Mouse (Mus musculus) right cerebral cortex, postnatal 10 days (tissue): ENCODE data around the gene Fmod.
A peak's percentile ranks its signal among the peaks of the same experiment; 100 is the strongest.

ENCODE experiments used
- DNase-seq, 2 experiments: peaks; one replicate each; pipeline ENCODE4 v3.0.0; 2021; ENCODE audit warnings: low spot score in 2 of 2

The Fmod gene

DNA sequence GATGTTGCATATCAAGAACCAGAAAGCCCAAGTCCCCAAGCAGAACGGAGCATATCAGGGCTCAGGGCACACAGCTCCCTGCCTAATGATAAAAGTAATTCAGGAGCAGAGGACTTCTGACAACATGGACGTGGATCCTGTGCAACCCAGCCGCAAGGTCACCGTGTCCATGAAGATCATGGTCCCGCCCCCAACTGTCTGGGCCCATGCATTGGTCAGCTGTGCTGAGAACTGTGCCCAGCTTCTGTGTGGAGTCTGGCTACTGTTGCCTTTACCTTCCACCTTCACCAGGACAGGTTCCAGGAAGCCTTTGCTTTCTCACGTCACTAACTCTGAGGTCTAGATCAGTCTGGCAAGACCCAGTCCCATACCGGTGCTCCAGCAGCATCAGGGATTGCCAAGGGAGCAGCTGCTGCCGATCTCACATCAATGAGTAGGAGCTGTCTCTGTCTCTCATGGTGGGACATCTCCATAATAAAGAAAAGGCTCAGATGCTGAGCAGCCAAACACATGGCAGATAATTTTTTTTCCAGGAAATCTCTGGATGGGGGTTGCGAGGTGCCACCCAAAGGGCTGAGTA is 18.7 kb downstream of the Fmod start:
- DNase-seq = no peak

DNA sequence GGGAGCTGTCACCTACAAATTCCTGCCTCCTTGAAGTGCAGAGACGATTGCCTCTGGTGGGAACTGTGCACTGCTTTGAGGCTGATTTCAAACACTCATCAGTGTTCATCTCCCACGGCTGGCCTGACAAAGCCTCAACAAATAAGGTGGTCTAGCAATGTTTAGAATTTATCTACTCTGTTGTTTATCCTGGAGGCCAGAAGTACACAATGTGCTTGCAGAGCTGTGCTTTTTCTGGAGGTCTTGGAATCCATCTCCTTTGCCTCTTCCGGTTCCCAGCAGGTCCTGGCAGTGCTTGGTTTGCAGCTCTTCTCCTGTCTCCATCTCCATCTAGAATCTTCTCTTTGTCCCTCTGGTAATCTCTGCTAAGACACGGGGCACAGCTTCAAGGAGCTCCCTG is 19.2 kb downstream of the Fmod start:
- DNase-seq = no peak

DNA sequence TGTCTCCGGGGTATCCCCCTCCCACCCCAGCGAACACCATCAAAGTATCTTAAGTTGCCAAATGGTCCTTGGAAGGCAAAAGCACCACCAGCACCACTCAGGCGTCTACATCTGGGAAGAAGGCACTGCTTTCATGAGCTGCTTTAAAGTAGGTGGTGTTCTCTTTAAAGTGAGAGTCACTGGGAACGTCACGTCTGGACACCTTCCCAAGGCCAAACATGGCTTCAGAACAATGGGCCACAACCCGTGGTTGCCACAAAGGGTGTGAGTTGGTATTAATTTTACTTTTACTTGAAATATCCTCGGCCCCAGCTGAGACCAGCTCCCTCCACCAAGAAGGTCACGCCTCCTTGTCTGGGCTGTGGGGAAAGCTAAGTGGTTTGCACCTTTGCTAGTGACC is 20.7 kb downstream of the Fmod start:
- no peak for DNase-seq

DNA sequence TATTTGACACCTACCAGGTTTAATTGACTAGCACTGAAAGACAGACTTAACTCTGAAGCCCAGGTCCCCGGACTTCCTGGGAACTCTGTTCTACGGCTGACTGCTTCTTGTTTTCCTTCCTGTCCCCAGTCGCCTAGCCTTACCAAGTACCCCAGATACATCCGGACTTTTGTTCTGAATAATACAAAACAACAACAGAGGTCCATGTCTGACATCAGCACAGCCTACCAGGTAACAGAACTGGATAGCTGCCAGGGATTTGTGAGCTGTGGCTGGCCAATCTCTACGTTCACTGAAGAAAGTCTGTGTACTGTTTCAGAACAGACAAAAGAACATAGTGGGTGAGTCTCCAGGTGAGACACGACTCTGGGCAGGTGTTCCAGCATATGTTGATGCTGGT is 21.8 kb downstream of the Fmod start:
- no peak for DNase-seq

DNA sequence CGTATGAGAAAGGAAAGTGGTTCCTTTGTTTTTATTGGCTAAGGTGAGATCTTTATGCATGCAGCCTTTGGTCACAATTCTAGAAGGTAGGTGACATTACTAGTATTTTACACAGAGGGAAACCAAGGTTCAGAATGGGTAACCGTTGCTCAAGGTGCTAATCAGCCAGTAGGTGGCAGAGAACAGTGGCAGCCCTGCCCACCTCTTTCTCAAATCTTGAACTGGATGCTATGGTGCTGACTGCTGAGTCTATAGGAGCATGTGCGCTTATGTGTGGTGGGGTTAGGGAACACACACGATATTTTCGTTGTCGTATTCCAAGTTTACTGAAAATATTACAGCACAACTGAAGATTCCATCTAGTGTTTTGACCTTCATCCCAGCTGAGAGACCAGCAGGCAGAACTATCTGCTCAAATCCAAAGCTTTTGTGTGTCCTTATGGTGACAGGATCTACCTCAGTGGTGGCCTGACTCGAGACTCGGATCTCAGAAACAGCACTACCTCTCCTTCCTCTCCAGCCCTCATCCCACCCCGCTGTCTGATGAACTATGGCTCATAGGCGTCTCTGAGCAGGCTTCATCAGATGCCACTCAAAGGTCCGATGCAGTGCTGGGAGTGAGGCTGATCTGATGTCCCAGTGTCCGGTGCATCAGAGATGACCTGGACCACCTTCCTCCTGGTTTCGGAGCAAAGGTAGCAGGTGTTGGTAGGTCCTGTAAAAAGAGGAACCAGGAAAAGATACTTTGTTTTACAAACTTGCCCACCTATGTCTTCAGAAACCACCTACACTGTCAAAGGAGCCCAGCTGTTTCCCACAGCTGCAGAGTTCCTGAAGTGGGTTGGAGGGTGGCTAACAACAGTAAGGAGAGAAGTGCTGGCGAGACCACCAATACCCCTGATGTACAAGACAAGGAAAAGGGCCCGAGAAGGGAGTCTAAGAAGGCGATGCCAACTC is 23.0 kb downstream of the Fmod start:
- no peak for DNase-seq

DNA sequence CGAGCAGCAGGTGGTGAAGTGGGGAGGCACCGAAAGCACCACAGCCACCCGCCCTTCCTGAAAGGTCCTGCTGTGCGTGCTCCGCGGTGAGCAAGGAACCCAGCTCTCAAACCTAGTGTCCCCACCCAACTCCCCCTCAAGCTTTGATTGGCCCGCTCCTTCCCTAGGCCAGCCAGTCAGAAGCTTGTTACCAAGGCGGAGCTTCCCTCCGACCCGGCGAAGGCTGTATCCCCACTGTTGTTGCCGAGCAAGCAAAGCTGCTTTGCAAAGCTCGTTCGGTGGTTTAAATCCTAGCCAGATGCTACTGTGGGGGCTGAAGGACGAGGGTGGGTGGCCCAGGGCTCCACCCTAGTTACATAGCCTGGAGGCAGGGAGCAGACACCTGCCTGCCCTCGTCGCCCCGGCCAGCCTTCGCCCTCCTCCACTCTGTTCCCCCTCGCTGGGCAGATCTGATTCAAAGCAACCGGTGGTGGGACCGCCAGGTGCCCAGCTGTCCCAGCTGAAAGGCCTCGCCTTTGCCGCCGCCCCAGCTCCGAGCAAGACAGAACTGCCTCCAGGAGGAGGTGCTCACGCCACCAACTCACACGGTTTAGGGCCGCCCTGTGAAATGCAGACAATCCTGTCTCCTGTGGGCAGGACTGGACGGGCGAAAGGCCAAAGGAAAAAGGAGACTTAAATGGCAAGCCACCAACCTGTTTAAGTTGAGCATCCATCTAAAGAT is 24.0 kb downstream of the Fmod start:
- peak; percentile 95 to 96 for DNase-seq

DNA sequence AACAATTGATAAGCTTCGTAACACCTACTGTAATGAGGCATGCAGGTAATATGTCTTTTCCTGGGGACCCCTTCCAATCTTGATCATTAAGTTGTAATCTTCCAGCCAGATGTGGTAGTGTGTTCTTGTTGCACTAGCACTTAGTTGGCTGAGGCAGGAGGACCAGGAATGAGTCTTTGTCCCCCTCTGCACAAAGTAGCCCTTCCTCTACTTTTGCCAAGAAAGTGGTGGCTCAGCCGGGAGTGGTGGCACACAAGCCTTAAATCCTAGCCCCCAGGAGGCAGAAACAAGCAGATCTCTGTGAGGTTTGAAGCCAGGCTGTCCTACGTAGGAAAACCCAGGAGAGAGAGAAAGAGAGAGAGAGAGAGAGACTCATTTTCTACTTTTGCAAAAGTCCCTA is 24.9 kb downstream of the Fmod start:
- DNase-seq = no peak

DNA sequence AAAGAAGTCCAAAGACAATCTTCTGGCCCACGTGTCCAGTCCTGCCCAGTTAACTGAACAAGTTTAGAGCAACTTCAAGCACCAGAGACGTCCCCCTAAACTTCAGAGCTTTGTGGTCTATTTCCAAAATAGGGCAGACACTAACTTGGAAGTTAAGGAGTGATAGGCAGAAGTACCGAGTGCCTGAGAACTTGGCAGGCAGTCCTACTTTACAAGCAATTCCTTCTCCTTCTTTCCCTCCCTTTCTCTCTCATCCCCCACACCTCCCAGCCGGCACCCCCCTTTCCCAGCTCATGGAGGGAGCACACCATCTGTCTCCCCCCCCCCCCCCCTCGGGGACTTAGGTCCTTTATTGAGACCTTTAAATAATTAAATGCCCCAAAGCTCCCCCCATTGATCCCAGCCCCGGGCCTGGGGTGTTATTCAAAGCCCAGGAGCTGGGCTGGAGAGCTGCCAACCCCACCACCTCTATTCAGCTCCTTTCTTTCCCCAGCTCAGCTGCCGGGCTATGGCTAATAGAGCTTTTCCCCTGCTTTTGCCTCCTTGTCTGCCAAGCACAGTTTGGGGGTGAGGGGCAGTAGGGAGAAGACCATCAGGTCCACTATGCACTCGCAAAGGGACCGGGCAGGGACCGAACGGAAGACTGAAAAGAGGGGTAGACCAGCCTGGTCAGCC is 25.5 kb downstream of the Fmod start:
- peak; percentile 81 to 83 for DNase-seq

DNA sequence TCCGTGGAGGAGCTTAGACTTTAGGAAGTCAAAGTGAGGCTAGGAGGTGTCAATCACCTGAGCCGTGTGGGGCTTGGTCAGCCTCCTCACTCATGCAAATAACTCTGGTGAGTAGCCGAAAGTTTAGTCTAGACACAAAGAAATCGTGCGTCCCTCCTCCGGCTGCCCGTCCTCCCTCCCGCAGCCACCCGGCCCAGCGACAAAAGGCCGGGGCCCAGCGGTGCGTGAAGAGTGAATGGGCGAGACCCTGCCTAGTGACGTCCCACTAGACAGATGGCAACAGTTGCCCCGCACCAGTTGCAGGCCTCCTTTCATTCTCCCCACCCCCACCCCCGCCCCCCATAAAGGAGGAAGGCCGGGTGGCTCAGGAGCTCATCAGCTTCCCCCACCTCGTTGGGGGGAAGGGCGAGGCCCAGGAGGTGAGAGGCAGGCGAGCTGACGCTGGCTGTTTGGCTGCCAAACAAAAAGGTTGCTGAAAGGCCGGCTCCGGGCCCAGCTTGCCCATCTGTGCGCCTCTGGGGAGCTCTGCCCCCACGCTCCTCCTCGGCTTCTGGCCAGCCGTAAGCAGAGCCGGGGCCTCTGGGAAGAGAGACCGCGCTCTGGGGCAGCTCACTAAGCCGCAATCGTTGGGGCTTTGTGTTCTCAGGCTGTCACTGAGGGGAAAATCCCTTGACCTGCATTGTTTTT is 26.2 kb downstream of the Fmod start:
- DNase-seq = peak; percentile 77 to 81

DNA sequence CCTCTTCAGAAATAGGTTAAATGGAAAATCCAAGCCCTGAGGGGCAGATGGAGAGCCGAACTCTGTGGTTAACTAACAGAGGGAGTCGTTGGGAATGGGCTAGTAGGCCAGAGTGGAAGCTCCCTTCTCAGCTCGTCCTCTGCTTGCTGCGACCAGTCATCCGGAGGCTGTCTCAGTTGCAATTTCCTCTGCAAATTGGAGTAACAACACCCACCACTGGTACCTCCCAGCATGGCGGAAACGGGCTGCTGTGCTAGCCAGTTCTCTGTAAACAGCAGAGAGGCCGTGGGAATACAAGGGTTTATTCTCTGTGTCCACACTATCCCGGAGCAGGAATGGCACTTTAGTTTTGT is 26.7 kb downstream of the Fmod start:
- no peak for DNase-seq

DNA sequence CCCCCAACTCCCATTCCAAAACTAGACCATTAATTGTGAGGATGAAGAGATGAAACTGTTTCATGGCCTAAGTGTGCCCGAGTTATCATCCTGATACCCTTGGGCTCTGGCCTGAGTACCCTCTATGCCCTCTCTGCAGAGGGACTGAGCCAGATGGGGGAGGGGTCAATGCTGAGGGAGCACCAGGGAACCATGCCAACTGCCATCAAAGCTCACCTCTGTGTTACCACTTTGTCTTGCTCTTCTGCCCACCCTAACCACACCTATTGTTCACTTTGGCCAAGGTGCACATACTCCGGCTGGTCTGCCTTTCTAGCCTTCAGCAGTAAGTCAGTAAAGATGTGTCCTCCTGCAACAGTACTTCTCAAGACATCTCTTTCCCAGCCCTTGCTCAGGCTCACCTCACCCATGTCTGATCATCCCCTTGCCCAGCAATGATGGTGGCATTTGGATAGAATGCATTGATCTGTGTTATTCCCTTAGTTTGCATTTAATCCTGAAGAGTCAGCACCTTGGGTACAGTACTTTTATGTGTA is 27.3 kb downstream of the Fmod start:
- no peak for DNase-seq

DNA sequence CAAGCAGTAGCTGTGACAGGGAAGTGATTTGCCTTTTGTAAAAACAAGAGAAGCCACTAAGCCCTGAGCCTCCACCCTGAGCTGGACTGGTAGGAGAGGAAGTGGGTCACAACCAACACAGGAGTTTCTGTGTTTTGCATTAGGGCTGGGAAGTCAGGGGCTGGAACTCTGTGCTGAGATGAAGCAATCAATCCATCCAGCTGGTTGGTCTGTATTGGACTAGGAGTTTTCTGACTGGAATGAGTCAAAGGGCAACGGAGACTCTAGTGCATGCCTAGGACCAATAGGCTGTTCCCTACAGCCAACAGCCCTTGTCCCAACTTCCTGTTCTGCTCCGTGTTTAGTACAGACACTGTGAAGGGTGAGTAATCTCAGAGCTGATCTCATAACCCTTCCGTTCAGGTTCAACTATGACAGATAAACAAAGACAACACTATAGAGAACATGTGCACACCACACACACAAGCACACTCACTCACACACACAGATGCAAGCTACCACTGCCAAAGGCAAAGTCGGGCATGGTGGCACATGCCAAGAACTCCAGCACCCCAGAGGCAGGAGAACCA is 28.3 kb downstream of the Fmod start:
- no peak for DNase-seq

DNA sequence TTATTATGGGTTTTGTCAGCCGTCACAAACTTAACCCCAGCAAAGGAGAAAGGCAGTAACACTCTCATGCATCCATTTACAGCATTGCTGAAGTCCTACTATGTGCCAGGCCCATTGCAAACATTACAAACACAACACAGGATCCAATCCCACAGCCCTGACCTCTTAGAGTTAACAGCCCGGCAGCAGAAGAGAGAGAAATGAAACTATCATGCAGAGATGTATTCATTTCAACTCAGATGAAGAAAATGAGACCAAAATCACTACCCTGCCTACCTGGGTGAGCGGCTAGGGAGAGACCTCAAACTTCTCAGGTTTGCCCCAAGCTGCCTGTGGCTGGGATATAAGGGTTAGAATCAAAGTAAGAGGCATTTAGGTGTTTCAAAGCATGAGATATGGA is 29.5 kb downstream of the Fmod start:
- no peak for DNase-seq

DNA sequence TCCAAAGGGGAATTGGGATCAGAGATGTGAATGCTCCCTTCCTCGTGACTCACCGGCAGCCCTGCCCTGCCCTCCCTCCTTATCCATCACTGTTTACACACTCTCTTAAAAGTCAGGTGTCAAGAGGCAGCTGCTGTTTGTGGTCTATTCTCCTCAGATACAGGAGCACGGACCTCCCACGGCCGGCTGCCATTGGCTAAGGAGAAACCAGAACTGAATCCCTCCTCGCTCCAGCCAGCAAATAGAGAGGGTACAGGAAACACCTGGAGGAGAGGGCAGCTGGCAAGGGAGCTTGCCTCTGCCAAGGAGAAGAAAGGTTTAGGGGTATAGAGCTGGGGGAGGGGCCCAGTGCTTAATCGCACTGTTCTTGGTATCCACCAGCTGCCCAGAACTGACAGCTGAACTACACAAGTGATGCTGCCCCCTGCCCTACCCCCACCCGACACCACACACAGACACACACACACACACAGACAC is 30.1 kb downstream of the Fmod start:
- DNase-seq = peak in 1 of 2 experiments; percentile 56

DNA sequence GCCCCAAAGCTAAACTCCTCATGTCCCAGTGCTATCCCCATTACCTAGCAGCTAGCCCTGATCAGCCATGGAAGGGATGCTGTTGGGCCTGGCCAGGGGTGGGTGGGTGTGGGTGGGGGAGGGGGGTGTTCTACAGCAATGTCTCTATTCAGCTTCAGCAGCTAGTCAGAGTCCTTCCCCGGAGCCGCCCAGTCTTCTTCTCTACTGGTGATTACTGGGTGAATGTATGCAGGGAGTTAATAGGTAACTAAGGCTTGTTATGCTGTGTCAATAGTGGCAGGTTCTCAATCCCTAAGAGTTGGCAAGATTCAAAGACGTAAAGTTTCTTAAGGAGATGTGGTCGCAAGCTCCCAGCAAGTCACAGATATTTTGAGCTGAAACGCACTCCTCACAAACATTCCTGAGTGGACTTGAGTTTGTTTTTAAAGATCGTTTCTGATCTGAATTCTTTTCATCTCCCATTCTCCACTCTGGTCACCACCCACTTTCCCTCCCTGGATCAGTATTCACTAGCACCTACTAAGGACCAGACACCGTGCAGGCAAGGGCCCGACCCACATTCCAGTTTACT is 33.1 kb downstream of the Fmod start:
- DNase-seq = no peak

DNA sequence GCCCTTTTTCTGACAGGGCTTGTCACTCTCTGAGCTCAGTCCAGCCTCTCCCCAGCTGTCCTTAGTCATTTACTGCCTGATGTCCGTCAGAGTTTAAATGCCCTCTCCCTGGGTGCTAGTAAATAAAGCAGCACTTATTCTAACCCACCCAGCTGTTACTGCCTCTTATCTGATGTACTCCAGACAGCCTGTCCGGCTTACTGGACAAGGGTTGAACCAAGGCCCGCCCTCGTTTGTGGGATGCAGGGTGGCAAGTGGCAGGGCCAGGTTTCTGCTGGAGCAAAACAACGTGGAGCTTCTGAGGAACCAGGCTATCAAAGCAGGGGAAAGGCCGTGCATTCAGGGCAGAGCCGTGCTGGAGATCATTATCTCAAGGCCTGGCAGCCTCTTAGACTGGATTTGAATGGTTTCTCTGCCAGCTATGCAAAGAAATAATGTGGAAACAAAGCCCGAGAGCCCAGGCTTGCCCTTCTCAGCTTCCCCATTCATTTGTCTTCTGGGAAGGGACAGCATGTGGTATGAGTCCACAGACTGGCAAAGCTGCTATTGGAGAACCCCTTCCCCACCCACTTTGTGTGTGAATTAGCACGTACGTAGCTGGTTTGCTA is 34.5 kb downstream of the Fmod start:
- no peak for DNase-seq

DNA sequence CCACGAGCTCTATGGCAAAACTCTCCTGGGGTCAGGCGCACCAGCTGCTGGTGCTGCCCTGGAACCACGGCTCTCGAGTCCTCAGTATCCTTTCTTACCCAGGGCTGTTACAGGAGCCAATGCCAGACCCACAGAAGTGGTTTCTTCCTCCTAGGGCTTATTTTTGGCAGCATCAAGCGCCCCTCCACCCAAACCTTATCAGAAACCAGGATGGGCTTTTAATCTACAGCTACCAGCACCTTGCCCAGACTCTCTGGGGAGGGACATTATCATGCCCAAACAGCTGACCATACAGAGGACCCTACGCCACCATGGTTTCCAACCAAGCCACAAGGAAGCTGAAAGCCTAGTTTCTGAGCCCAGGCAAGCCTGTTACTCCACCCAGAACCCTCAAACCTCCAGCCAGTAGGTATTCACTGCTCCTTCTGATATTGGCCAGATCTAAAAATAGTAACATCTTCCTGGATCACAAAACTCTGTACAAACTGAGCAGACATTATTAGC is 36.1 kb downstream of the Fmod start:
- no peak for DNase-seq

DNA sequence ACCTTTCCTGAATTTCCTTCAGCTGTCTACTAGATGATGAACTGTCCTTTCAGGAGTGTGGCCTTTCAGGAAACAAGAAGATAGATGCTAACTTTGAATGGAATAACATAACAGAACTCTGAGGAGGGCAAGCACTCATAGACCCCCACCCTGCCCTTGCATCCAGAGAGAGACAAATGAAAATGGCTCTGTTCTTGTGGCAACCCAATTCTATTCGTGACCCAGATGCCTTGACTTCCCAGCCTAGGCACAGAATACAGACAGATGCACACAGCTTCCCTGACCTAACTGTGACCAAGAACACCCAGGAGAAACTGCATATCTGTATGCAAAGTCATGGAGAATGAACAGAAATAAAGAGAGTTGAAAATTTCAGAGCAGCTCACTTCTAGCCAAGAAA is 36.6 kb downstream of the Fmod start:
- no peak for DNase-seq

DNA sequence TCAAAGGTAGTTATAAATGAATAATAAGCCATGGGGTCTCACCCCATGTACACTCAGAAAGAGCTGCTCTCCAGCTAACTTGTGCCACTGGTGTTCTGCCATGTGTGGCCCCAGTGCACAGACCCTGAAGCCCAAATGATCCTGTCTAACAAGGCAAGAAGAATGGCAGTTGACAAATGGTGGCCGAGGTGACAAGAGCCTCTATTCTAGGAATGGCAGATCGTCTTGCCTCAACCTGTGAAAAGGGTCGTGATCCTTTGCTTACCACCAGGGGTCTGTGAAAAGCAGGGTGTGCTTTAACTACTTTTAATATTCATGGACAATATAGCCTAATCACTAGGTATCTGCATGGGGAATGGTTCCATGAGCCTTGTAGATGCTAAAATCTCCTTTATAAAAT is 37.1 kb downstream of the Fmod start:
- no peak for DNase-seq

DNA sequence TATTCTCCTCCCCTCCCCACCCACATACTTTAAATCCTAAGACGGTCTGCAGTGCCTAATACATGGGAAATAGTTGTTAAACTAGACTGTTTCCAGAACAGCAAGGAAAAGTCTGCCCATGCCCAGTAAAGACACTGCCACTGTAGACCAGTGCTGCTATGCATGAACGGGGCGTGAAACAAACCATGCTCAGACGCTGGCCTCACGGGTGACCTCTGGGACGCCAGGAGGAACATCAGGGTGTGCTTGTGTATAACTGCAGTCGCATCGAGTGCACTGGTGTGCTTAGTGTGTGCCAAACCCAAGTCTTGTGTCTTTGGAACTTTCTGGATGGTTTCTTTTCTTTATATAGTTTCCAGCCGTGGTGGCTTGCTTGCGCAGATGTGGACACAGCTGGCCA is 37.6 kb downstream of the Fmod start:
- no peak for DNase-seq
